Mouse (Mus musculus): ENCODE results near the gene Gm3371. TPM values are rescaled to one million over a fixed set of nuclear protein-coding genes. Genes with fewer than 3 reads are reported as not detected.
"Not testable (repeated sequence)": the region's sequence is repeated elsewhere in the genome, so short reads cannot be mapped to it uniquely, and the experiment has no call there.

Gm3371 gene
- polyA plus RNA-seq (2015; fragmentation: Nextera tagmentation; extraction: Ambion mirVana): not detected in 2 replicates

GRCm38 (mm10) chr14:44410588-44410987 lies at the start of gene Gm3371:
Gene Gm3371 (minus strand): TSS chr14:44410688.
- not testable (repeated sequence) for H3K4me3 ChIP-seq (replicated peaks; ENCODE audit: low read depth, low read length)
- no CpG with 5 or more reads among the region's 2 CpGs for WGBS

GRCm38 (mm10) chr14:44433335-44433734 lies 22.8 kb upstream of the Gm3371 start, which contains the start of gene Gm8232:
Gene Gm8232 (plus strand): TSS chr14:44433635.
- WGBS: 82% methylated on average over 3 of the region's 3 CpGs
- not testable (repeated sequence) for H3K36me3 ChIP-seq (ENCODE audit: insufficient read depth, low read length); H3K4me2 ChIP-seq (ENCODE audit: low read length); H3K9me3 ChIP-seq (replicated peaks; ENCODE audit: low read length); H3K4me3 ChIP-seq (replicated peaks; ENCODE audit: low read depth, low read length); ATAC-seq (replicated peaks; ENCODE audit: low FRiP score, low read depth); DNase-seq (ENCODE audit: low spot score); H3K27me3 ChIP-seq (ENCODE audit: insufficient read depth, low read length); H3K27ac ChIP-seq; H3K9ac ChIP-seq (ENCODE audit: low read depth, low read length); H3K4me1 ChIP-seq (replicated peaks; ENCODE audit: insufficient read depth, low read length)

More at GRCm38 (mm10) chr14:44410588-44410987, at the start of gene Gm3371:
- ATAC-seq (replicated peaks; ENCODE audit: low FRiP score, low read depth); H3K4me2 ChIP-seq (ENCODE audit: low read length); H3K4me1 ChIP-seq (replicated peaks; ENCODE audit: insufficient read depth, low read length); H3K9ac ChIP-seq (ENCODE audit: low read depth, low read length); H3K9me3 ChIP-seq (replicated peaks; ENCODE audit: low read length); H3K36me3 ChIP-seq (ENCODE audit: insufficient read depth, low read length); H3K27ac ChIP-seq; H3K27me3 ChIP-seq (ENCODE audit: insufficient read depth, low read length); DNase-seq (ENCODE audit: low spot score): not testable (repeated sequence)

- H3K27ac ChIP-seq; H3K27me3 ChIP-seq (ENCODE audit: insufficient read depth, low read length); H3K9me3 ChIP-seq (replicated peaks; ENCODE audit: low read length); H3K4me1 ChIP-seq (replicated peaks; ENCODE audit: insufficient read depth, low read length); DNase-seq (ENCODE audit: low spot score); H3K4me3 ChIP-seq (replicated peaks; ENCODE audit: low read depth, low read length); H3K36me3 ChIP-seq (ENCODE audit: insufficient read depth, low read length); H3K9ac ChIP-seq (ENCODE audit: low read depth, low read length); ATAC-seq (replicated peaks; ENCODE audit: low FRiP score, low read depth); H3K4me2 ChIP-seq (ENCODE audit: low read length): not testable (repeated sequence)
- WGBS: 80% methylated on average over 4 of the region's 4 CpGs
These were observed 26.3 kb downstream of the Gm3371 start for GRCm38 (mm10) chr14:44384233-44384632.

GRCm38 (mm10) chr14:44365057-44365456 lies 45.4 kb downstream of the Gm3371 start, which contains the start of gene Gm8229:
Gene Gm8229 (plus strand): TSS chr14:44365357.
- not testable (repeated sequence) for H3K9ac ChIP-seq (ENCODE audit: low read depth, low read length); H3K4me2 ChIP-seq (ENCODE audit: low read length); DNase-seq (ENCODE audit: low spot score); ATAC-seq (replicated peaks; ENCODE audit: low FRiP score, low read depth); H3K36me3 ChIP-seq (ENCODE audit: insufficient read depth, low read length); H3K27ac ChIP-seq; H3K4me3 ChIP-seq (replicated peaks; ENCODE audit: low read depth, low read length); H3K27me3 ChIP-seq (ENCODE audit: insufficient read depth, low read length); H3K9me3 ChIP-seq (replicated peaks; ENCODE audit: low read length); H3K4me1 ChIP-seq (replicated peaks; ENCODE audit: insufficient read depth, low read length)
- 94% methylated on average over 4 of the region's 4 CpGs for WGBS

- not testable (repeated sequence) for H3K4me2 ChIP-seq (ENCODE audit: low read length); H3K9me3 ChIP-seq (replicated peaks; ENCODE audit: low read length); H3K4me3 ChIP-seq (replicated peaks; ENCODE audit: low read depth, low read length); H3K36me3 ChIP-seq (ENCODE audit: insufficient read depth, low read length); H3K27me3 ChIP-seq (ENCODE audit: insufficient read depth, low read length); ATAC-seq (replicated peaks; ENCODE audit: low FRiP score, low read depth); H3K27ac ChIP-seq; H3K9ac ChIP-seq (ENCODE audit: low read depth, low read length); H3K4me1 ChIP-seq (replicated peaks; ENCODE audit: insufficient read depth, low read length)
- peak; percentile 0 for DNase-seq (ENCODE audit: low spot score)
- peak; percentile 49 for TF ChIP-seq CTCF (IDR thresholded peaks at IDR 0.05; ENCODE audit: low read depth)
These were observed 48.2 kb downstream of the Gm3371 start for GRCm38 (mm10) chr14:44362301-44362700.

- not testable (repeated sequence) for H3K9me3 ChIP-seq (replicated peaks; ENCODE audit: low read length); H3K4me2 ChIP-seq (ENCODE audit: low read length); H3K4me1 ChIP-seq (replicated peaks; ENCODE audit: insufficient read depth, low read length); DNase-seq (ENCODE audit: low spot score); H3K9ac ChIP-seq (ENCODE audit: low read depth, low read length); H3K27me3 ChIP-seq (ENCODE audit: insufficient read depth, low read length); H3K36me3 ChIP-seq (ENCODE audit: insufficient read depth, low read length); H3K27ac ChIP-seq; H3K4me3 ChIP-seq (replicated peaks; ENCODE audit: low read depth, low read length); ATAC-seq (replicated peaks; ENCODE audit: low FRiP score, low read depth)
- WGBS: 30% methylated on average over 2 of the region's 2 CpGs
- peak; percentile 52 for TF ChIP-seq CTCF (IDR thresholded peaks at IDR 0.05; ENCODE audit: low read depth)
These were observed 49.1 kb downstream of the Gm3371 start for GRCm38 (mm10) chr14:44361416-44361815.

Other genes starting within 250 kb of the Gm3371 start
- not detected in 2 replicates for gene Gm8212, start 213.0 kb downstream of the Gm3371 start, polyA plus RNA-seq (2015; fragmentation: Nextera tagmentation; extraction: Ambion mirVana)
- gene 4930503E14Rik, start 197.4 kb downstream of the Gm3371 start, polyA plus RNA-seq (2015; fragmentation: Nextera tagmentation; extraction: Ambion mirVana): not detected in 2 replicates
- not detected in 2 replicates for gene Gm8220, start 125.1 kb downstream of the Gm3371 start, polyA plus RNA-seq (2015; fragmentation: Nextera tagmentation; extraction: Ambion mirVana)
- not detected in 2 replicates for gene Gm5930, start 72.1 kb downstream of the Gm3371 start, polyA plus RNA-seq (2015; fragmentation: Nextera tagmentation; extraction: Ambion mirVana)
- gene Gm8229, start 45.3 kb downstream of the Gm3371 start, polyA plus RNA-seq (2015; fragmentation: Nextera tagmentation; extraction: Ambion mirVana): not detected in 2 replicates
- gene Gm8232, start 22.9 kb upstream of the Gm3371 start, polyA plus RNA-seq (2015; fragmentation: Nextera tagmentation; extraction: Ambion mirVana): not detected in 2 replicates
- not detected in 2 replicates for gene BC061237, start 81.8 kb upstream of the Gm3371 start, polyA plus RNA-seq (2015; fragmentation: Nextera tagmentation; extraction: Ambion mirVana)
- gene Gm17093, start 107.6 kb upstream of the Gm3371 start, polyA plus RNA-seq (2015; fragmentation: Nextera tagmentation; extraction: Ambion mirVana): not detected in 2 replicates
- not detected in 2 replicates for gene Gm8247, start 172.5 kb upstream of the Gm3371 start, polyA plus RNA-seq (2015; fragmentation: Nextera tagmentation; extraction: Ambion mirVana)
- gene Gm5624, start 217.2 kb upstream of the Gm3371 start, polyA plus RNA-seq (2015; fragmentation: Nextera tagmentation; extraction: Ambion mirVana): not detected in 2 replicates

Measured in kidney, postnatal 0 days (tissue).